Mouse (Mus musculus): Measurements from ENCODE around the gene Lsm3. TPM values are rescaled to one million over a fixed set of nuclear protein-coding genes. Genes with fewer than 3 reads are reported as not detected.

Gene Lsm3
- 13.5 and 31.0 TPM in 2 replicates for polyA plus RNA-seq (2012; rRNA removed; ENCODE audit: low replicate concordance)

GRCm38 (mm10) chr6:91515545-91516449 lies at the start of gene Lsm3, which contains the start of gene Xpc:
TSS of gene Lsm3 (plus strand) at chr6:91515928.
TSS of gene Xpc (minus strand) at chr6:91515888.

GRCm38 (mm10) chr6:91472868-91473804 lies 42.6 kb upstream of the Lsm3 start, which contains the start of the genes Chchd4 and Tmem43:
TSS of gene Chchd4 (minus strand) at chr6:91473546.
TSS of gene Tmem43 (plus strand) at chr6:91473703.

Other genes starting within 250 kb of the Lsm3 start
- gene Wnt7a, start 104.6 kb upstream of the Lsm3 start, polyA plus RNA-seq (2012; rRNA removed; ENCODE audit: low replicate concordance): 0.03 TPM in 1 of 2 replicates, not detected in the other
- gene Chchd4, start 42.4 kb upstream of the Lsm3 start, polyA plus RNA-seq (2012; rRNA removed; ENCODE audit: low replicate concordance): 3.6 and 5.8 TPM in 2 replicates
- gene Tmem43, start 42.2 kb upstream of the Lsm3 start, polyA plus RNA-seq (2012; rRNA removed; ENCODE audit: low replicate concordance): 97.4 and 145 TPM in 2 replicates
- 7.1 and 8.6 TPM in 2 replicates for gene Xpc, start within 50 bp of the Lsm3 start, polyA plus RNA-seq (2012; rRNA removed; ENCODE audit: low replicate concordance)
- gene Slc6a6, start 168.1 kb downstream of the Lsm3 start, polyA plus RNA-seq (2012; rRNA removed; ENCODE audit: low replicate concordance): 103 and 125 TPM in 2 replicates

All from mammary gland, adult 2 months (tissue).